Mouse (Mus musculus) limb, embryonic 14.5 days (tissue): ENCODE data around the gene Slx4. TPM values are rescaled to one million over a fixed set of nuclear protein-coding genes. Genes with fewer than 3 reads are reported as not detected.
A peak's percentile ranks its signal among the peaks of the same experiment; 100 is the strongest.

Experiments
- ATAC-seq: fragments of 200-750 bp; cut with Nextera tagmentation; 2 replicates; pipeline ENCODE4 v1.8.0; 2017; ENCODE audit warnings: low read depth, moderate number of reproducible peaks, moderate TSS enrichment; ENCODE audit not compliant: low FRiP score
- DNase-seq: peaks from one replicate; pipeline ENCODE4 v3.0.0-alpha.2; 2015; ENCODE audit warnings: low spot score
- H3K27ac ChIP-seq: fragments of 300-500 bp; sonication (generic); replicated peaks from 2 replicates; pipeline ENCODE4 v1.5.1; 2014; ENCODE audit warnings: low read depth, mild to moderate bottlenecking, low read length, moderate library complexity, mixed read lengths
- H3K27me3 ChIP-seq: fragments of 300-500 bp; sonication (generic); 2 replicates; pipeline ENCODE4 v1.6.1; 2014; ENCODE audit warnings: low read length, mixed read lengths; ENCODE audit not compliant: control insufficient read depth, insufficient read depth
- H3K36me3 ChIP-seq: fragments of 300-500 bp; sonication (generic); 2 replicates; pipeline ENCODE4 v1.6.1; 2014; ENCODE audit warnings: mild to moderate bottlenecking, low read length, moderate library complexity, mixed read lengths; ENCODE audit not compliant: control insufficient read depth, insufficient read depth
- H3K4me1 ChIP-seq: fragments of 300-500 bp; sonication (generic); 2 replicates; pipeline ENCODE4 v1.6.1; 2014; ENCODE audit warnings: antibody characterized with exemption, low read length, mixed read lengths; ENCODE audit not compliant: control insufficient read depth, insufficient read depth
- H3K4me2 ChIP-seq: fragments of 300-500 bp; sonication (generic); replicated peaks from 2 replicates; pipeline ENCODE4 v1.6.1; 2014; ENCODE audit warnings: low read depth, mild to moderate bottlenecking, low read length, moderate library complexity; ENCODE audit not compliant: severe bottlenecking
- H3K4me3 ChIP-seq: fragments of 300-500 bp; sonication (generic); replicated peaks from 2 replicates; pipeline ENCODE4 v1.5.1; 2014; ENCODE audit warnings: low read length
- H3K9ac ChIP-seq: fragments of 300-500 bp; sonication (generic); 2 replicates; pipeline ENCODE4 v1.6.1; 2014; ENCODE audit warnings: mild to moderate bottlenecking, low read depth, low read length, moderate library complexity; ENCODE audit not compliant: severe bottlenecking
- H3K9me3 ChIP-seq: fragments of 300-500 bp; sonication (generic); 2 replicates; pipeline ENCODE4 v1.6.1; 2016; ENCODE audit warnings: low read length; ENCODE audit not compliant: control insufficient read depth
- POLR2A ChIP-seq: fragments of 200-500 bp; IDR thresholded peaks from 2 replicates; pipeline ENCODE4 v1.8.0; 2012; ENCODE audit warnings: inconsistent platforms, mild to moderate bottlenecking, moderate library complexity, borderline replicate concordance; ENCODE audit not compliant: insufficient read depth, insufficient read length; ENCODE audit errors: extremely low read depth
- WGBS: fragments of 180-500 bp; shearing (Covaris S2); extraction: QIAGEN DNeasy Blood & Tissue Kit; methylation state at CpG from one replicate; pipeline ENCODE4 v1.1.7; 2014; 5-methylcytosine and 5-hydroxymethylcytosine counted together
- polyA plus RNA-seq, 2 experiments: library from polyadenylated mRNA; depleted of rRNA in 1 of 2; stranded (reverse) in 1 of 2; unstranded in 1 of 2; fragments of >200 nt; fragmentation: Nextera tagmentation in 1 of 2; extraction: Ambion mirVana in 1 of 2; gene quantifications; 2 replicates each; pipeline versions ENCODE4 v1.2.1 to v1.2.3; 2012 to 2014

The Slx4 gene
- polyA plus RNA-seq (2012; rRNA removed) = 46.0 and 47.5 TPM in 2 replicates
- polyA plus RNA-seq (2014; fragmentation: Nextera tagmentation; extraction: Ambion mirVana) = 24.4 and 28.9 TPM in 2 replicates

- peak within 1 kb of the TSS; percentile 85 for H3K9ac ChIP-seq
- peak; percentile 63; the same call in 1 of the 2 replicates for TF ChIP-seq POLR2A
- peaks cover 12% of the 10 kb centered on the region for H3K4me1 ChIP-seq
- ATAC-seq (peak; percentile 96), DNase-seq (peak; percentile 98)
- H3K27ac ChIP-seq = peak within 1 kb of the TSS; percentile 82
- 1% methylated on average over 58 of the region's 58 CpGs for WGBS
- H3K36me3 ChIP-seq = peaks cover 20% of the 10 kb centered on the region
- peak within 1 kb of the TSS; percentile 85 for H3K4me2 ChIP-seq
- no peaks in the 10 kb centered on the region for H3K9me3 ChIP-seq
- H3K27me3 ChIP-seq = no peaks in the 10 kb centered on the region
- peak within 1 kb of the TSS; percentile 70 for H3K4me3 ChIP-seq
Measured at GRCm38 (mm10) chr16:4003489-4004398, at the start of gene Slx4. TSS of gene Slx4 (minus strand) at chr16:4003770.

- no peak for DNase-seq
Measured at GRCm38 (mm10) chr16:4052601-4053000, 49.0 kb upstream of the Slx4 start.

GRCm38 (mm10) chr16:4045524-4045923, 42.0 kb upstream of the Slx4 start:
- no peaks in the 10 kb centered on the region for H3K27me3 ChIP-seq
- H3K4me2 ChIP-seq = no peak overlapping the region
- no peak overlapping the region for H3K9ac ChIP-seq
- H3K9me3 ChIP-seq = no peaks in the 10 kb centered on the region
- no peak for ATAC-seq
- H3K4me1 ChIP-seq = no peaks in the 10 kb centered on the region
- peaks cover 78% of the 10 kb centered on the region for H3K36me3 ChIP-seq
- 91% methylated on average over 4 of the region's 4 CpGs for WGBS
- H3K27ac ChIP-seq = no peak overlapping the region
- DNase-seq = no peak
- no peak for TF ChIP-seq POLR2A
- H3K4me3 ChIP-seq = no peak overlapping the region

More at GRCm38 (mm10) chr16:4052601-4053000, 49.0 kb upstream of the Slx4 start:
- TF ChIP-seq POLR2A = no peak
- Histone ChIP-seq H3K27me3 (no peaks in the 10 kb centered on the region), H3K36me3 (peaks cover 84% of the 10 kb centered on the region), H3K27ac (no peak overlapping the region), H3K4me2 (no peak overlapping the region), H3K9ac (no peak overlapping the region), H3K4me3 (no peak overlapping the region), H3K4me1 (no peaks in the 10 kb centered on the region), H3K9me3 (no peaks in the 10 kb centered on the region)
- WGBS = 92% methylated on average over 4 of the region's 4 CpGs
- no peak for ATAC-seq

- no peak for DNase-seq
- H3K27me3 ChIP-seq = no peaks in the 10 kb centered on the region
- H3K4me1 ChIP-seq = no peaks in the 10 kb centered on the region
- peaks cover 81% of the 10 kb centered on the region for H3K36me3 ChIP-seq
- no peak for TF ChIP-seq POLR2A
- H3K4me3 ChIP-seq = no peak overlapping the region
- H3K4me2 ChIP-seq = no peak overlapping the region
- no peaks in the 10 kb centered on the region for H3K9me3 ChIP-seq
- 97% methylated on average over 2 of the region's 2 CpGs for WGBS
- H3K27ac ChIP-seq = no peak overlapping the region
- H3K9ac ChIP-seq = no peak overlapping the region
- ATAC-seq = no peak
Measured at GRCm38 (mm10) chr16:4044093-4044492, 40.5 kb upstream of the Slx4 start.

GRCm38 (mm10) chr16:4041646-4042045, 38.1 kb upstream of the Slx4 start:
- H3K4me2 ChIP-seq = no peak overlapping the region
- 96% methylated on average over 4 of the region's 4 CpGs for WGBS
- H3K27me3 ChIP-seq = no peaks in the 10 kb centered on the region
- H3K27ac ChIP-seq = no peak overlapping the region
- no peak for TF ChIP-seq POLR2A
- H3K4me1 ChIP-seq = no peaks in the 10 kb centered on the region
- H3K36me3 ChIP-seq = peaks cover 80% of the 10 kb centered on the region
- no peak for DNase-seq
- ATAC-seq = no peak
- no peaks in the 10 kb centered on the region for H3K9me3 ChIP-seq
- no peak overlapping the region for H3K9ac ChIP-seq
- H3K4me3 ChIP-seq = no peak overlapping the region
